Mouse (Mus musculus) olfactory bulb, adult 2 months (tissue): ENCODE data around the gene Tctn3.

Experiments used
- CTCF ChIP-seq: fragments of 200-500 bp; IDR thresholded peaks from 2 replicates; pipeline ENCODE4 v1.5.1; 2012; ENCODE audit warnings: low read depth, mild to moderate bottlenecking, low read length, moderate library complexity; ENCODE audit not compliant: insufficient read depth
- POLR2A ChIP-seq: fragments of 200-500 bp; IDR thresholded peaks from 2 replicates; pipeline ENCODE4 v1.6.1; 2012; ENCODE audit warnings: mild to moderate bottlenecking, low read depth, low read length, moderate library complexity; ENCODE audit not compliant: insufficient read depth

- no peak for TF ChIP-seq CTCF
- TF ChIP-seq POLR2A: no peak
Measured at GRCm38 (mm10) chr19:40616021-40616420, 4.0 kb upstream of the Tctn3 start.
